Mouse (Mus musculus): ENCODE measurements around the gene Ccdc124.

Gene Ccdc124

GRCm38 (mm10) chr8:70846371-70847154 is 27.2 kb downstream of the Ccdc124 start:
- no peak for DNase-seq (ENCODE audit: low read depth, low spot score)

- DNase-seq (ENCODE audit: low read depth, low spot score), result no peak
Measured at GRCm38 (mm10) chr8:70845108-70845507, 28.6 kb downstream of the Ccdc124 start.

- no peak for DNase-seq (ENCODE audit: low read depth, low spot score)
Measured at GRCm38 (mm10) chr8:70844523-70844922, 29.2 kb downstream of the Ccdc124 start.

- no peak for DNase-seq (ENCODE audit: low read depth, low spot score)
Measured at GRCm38 (mm10) chr8:70843941-70844340, 29.8 kb downstream of the Ccdc124 start.

- DNase-seq (ENCODE audit: low read depth, low spot score), result no peak
Measured at GRCm38 (mm10) chr8:70843214-70843773, 30.4 kb downstream of the Ccdc124 start.

- no peak for DNase-seq (ENCODE audit: low read depth, low spot score)
Measured at GRCm38 (mm10) chr8:70842484-70842883, 31.3 kb downstream of the Ccdc124 start.

GRCm38 (mm10) chr8:70841147-70842072 is 32.3 kb downstream of the Ccdc124 start:
- peak; percentile 89 for DNase-seq (ENCODE audit: low read depth, low spot score)

GRCm38 (mm10) chr8:70840590-70840989 is 33.1 kb downstream of the Ccdc124 start:
- DNase-seq (ENCODE audit: low read depth, low spot score), result no peak

- DNase-seq (ENCODE audit: low read depth, low spot score), result peak; percentile 100
Measured at GRCm38 (mm10) chr8:70839408-70840351, 34.1 kb downstream of the Ccdc124 start, which contains the start of gene Arrdc2. Gene Arrdc2 (minus strand): TSS chr8:70839720.

- no peak for DNase-seq (ENCODE audit: low read depth, low spot score)
Measured at GRCm38 (mm10) chr8:70838654-70839407, 34.9 kb downstream of the Ccdc124 start.

- DNase-seq (ENCODE audit: low read depth, low spot score), result no peak
Measured at GRCm38 (mm10) chr8:70836666-70837065, 37.1 kb downstream of the Ccdc124 start.

GRCm38 (mm10) chr8:70834071-70834470 is 39.7 kb downstream of the Ccdc124 start:
- no peak for DNase-seq (ENCODE audit: low read depth, low spot score)

GRCm38 (mm10) chr8:70833520-70833919 is 40.2 kb downstream of the Ccdc124 start:
- no peak for DNase-seq (ENCODE audit: low read depth, low spot score)

GRCm38 (mm10) chr8:70833018-70833482 is 40.7 kb downstream of the Ccdc124 start:
- DNase-seq (ENCODE audit: low read depth, low spot score), result no peak

GRCm38 (mm10) chr8:70832371-70832770 is 41.4 kb downstream of the Ccdc124 start:
- DNase-seq (ENCODE audit: low read depth, low spot score), result no peak

- no peak for DNase-seq (ENCODE audit: low read depth, low spot score)
Measured at GRCm38 (mm10) chr8:70831517-70831916, 42.2 kb downstream of the Ccdc124 start.

GRCm38 (mm10) chr8:70827796-70828195 is 45.9 kb downstream of the Ccdc124 start:
- no peak for DNase-seq (ENCODE audit: low read depth, low spot score)

- no peak for DNase-seq (ENCODE audit: low read depth, low spot score)
Measured at GRCm38 (mm10) chr8:70827010-70827409, 46.7 kb downstream of the Ccdc124 start.

- DNase-seq (ENCODE audit: low read depth, low spot score), result no peak
Measured at GRCm38 (mm10) chr8:70825816-70826215, 47.9 kb downstream of the Ccdc124 start.

GRCm38 (mm10) chr8:70823802-70824201 is 49.9 kb downstream of the Ccdc124 start:
- no peak for DNase-seq (ENCODE audit: low read depth, low spot score)

Measured in WW6 (cell line).